Mouse (Mus musculus): ENCODE results near the gene Prune2.

GRCm38 (mm10) chr19:17011261-17011995 is 55.5 kb downstream of the Prune2 start:
- TF ChIP-seq CTCF (IDR thresholded peaks at IDR 0.05; ENCODE audit: borderline replicate concordance, control insufficient read depth, extremely low read depth, insufficient read depth, low read length, poor library complexity), result no peak
- TF ChIP-seq POLR2A (IDR thresholded peaks at IDR 0.05; ENCODE audit: control insufficient read depth, extremely low read depth, insufficient read depth, low read length, poor library complexity), result no peak

Measured in thymus, adult 2 months (tissue).